Mouse (Mus musculus) olfactory bulb, adult 2 months (tissue): ENCODE results near the gene BC028528. TPM values are rescaled to one million over a fixed set of nuclear protein-coding genes. Genes with fewer than 3 reads are reported as not detected.
"Not testable (repeated sequence)": the region's sequence is repeated elsewhere in the genome, so short reads cannot be mapped to it uniquely, and the experiment has no call there.

Source experiments
- H3K27ac ChIP-seq: fragments of 200-500 bp; 2 replicates; pipeline ENCODE4 v1.5.1; 2012; ENCODE audit warnings: low read depth, low read length; ENCODE audit not compliant: insufficient read depth
- H3K4me1 ChIP-seq: fragments of 200-500 bp; 2 replicates; pipeline ENCODE4 v1.6.1; 2012; ENCODE audit warnings: low read length; ENCODE audit not compliant: control insufficient read depth, insufficient read depth
- H3K4me3 ChIP-seq: fragments of 200-500 bp; 2 replicates; pipeline ENCODE4 v1.5.1; 2012; ENCODE audit warnings: mild to moderate bottlenecking, low read depth, low read length, moderate library complexity; ENCODE audit not compliant: insufficient read depth
- CTCF ChIP-seq: fragments of 200-500 bp; IDR thresholded peaks from 2 replicates; pipeline ENCODE4 v1.5.1; 2012; ENCODE audit warnings: low read depth, mild to moderate bottlenecking, low read length, moderate library complexity; ENCODE audit not compliant: insufficient read depth
- POLR2A ChIP-seq: fragments of 200-500 bp; IDR thresholded peaks from 2 replicates; pipeline ENCODE4 v1.6.1; 2012; ENCODE audit warnings: mild to moderate bottlenecking, low read depth, low read length, moderate library complexity; ENCODE audit not compliant: insufficient read depth
- WGBS: fragments of 180-500 bp; shearing (Covaris S2); methylation state at CpG from one replicate; pipeline ENCODE4 v1.1.7; 2018; 5-methylcytosine and 5-hydroxymethylcytosine counted together
- polyA plus RNA-seq: library from polyadenylated mRNA; stranded (reverse); fragments of >200 nt; gene quantifications from 2 replicates; pipeline ENCODE4 v1.2.4, GENCODE M21; 2012; ENCODE audit warnings: low replicate concordance; ENCODE audit not compliant: missing spikeins, insufficient read depth, insufficient read length

The BC028528 gene
- polyA plus RNA-seq, 1 experiment, result not detected

DNA sequence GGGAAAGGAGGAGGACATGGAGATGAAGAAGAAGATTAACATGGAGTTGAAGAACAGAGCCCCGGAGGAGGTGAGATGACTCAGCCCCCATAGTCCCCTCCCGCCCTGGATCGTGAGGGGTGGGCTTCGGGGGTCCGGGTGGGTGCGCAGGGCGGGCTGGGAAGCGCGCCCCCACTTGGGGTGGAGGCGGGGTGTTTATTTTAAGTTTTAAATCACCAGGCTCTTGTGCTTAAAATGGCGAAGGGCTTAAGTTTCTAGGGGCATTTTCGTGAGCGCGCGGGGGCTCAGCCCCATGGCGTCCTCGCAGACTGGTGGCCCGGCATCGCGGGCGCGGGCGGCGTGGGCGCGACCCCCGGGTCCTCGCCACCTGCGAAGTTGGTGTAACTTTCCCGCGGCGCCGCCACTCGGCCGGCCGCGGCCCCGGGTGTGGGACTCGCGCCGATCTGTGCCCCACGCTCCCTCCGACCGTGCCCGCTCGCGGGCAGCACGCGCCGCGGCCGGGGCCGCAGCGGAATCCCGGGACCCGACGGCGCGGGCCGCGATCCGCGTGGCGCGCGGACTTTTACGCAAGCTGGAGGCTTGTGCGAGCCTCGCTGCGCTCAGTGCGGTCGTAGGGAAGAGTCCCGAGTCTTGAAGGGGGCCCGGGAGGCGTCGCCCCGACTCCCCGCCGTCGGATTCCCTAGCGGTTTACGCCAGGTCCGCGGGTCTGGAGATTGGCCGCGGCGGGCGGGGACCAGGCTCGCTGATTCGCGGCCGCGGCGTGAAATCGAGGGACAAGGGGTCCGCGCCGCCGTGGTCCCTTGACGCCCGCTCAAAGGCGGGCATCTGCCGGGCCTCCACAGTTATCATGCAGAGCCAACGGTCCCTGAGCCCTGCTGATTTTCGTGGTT lies 38.0 kb upstream of the BC028528 start:
- TF ChIP-seq CTCF, result no peak
- TF ChIP-seq POLR2A, result peak; percentile 38; the same call in 1 of the 2 replicates

DNA sequence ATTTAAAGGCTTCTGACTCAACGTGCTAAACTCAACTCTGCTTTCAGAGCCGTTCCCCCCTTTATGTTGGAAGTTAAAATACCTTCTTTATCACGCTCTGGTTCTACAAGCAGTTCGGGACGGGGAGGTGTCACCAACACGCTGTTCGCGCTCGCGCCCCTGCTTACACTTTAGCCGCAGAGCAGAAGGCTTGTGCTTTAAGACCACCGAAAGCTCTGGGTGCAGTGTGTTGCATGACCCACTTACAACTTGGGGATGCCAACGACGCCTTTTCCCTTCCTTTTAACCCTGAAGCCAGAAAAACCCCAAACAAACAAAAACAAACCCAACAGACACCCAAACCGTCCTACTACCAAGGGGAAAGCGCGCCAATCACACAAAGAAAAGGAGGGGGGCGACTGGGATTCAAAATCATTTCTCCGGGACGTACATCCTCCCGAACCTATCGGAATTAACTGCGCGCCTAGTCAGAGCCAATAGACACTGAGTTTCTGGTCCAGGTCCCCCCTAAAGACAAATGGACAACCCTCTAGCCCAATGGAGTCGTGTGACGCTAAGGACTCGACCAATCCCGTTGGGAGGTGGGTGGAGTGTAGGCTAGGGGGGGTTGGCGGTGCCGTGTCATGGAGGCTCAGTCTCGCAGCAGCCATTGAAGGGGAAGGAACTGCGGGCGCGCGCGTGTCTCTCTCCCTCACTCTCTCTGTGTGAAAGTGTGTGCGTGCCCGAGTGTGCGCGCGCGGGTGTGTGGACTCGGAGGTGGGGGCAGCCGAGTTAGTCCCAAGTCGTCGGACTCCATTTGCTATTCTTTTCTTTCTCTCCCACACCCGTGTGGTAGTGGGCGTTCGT lies 37.1 kb upstream of the BC028528 start, which contains the start of gene Anp32e:
TSS of gene Anp32e (plus strand) at position 589 of the 846 bp plus-strand sequence.
- under 1% methylated on average over 49 of the region's 49 CpGs for WGBS
- peak; percentile 67 for TF ChIP-seq POLR2A
- TF ChIP-seq CTCF, result no peak
- Histone ChIP-seq H3K4me3 (peak within 1 kb of the TSS; percentile 85), H3K27ac (peak within 1 kb of the TSS; percentile 88), H3K4me1 (0 out of 2 replicates have a peak, but pooled peaks cover 2% of the 10 kb centered on the region)

More for the DNA sequence above, 38.0 kb upstream of the BC028528 start:
- H3K4me3 ChIP-seq, result peak overlapping the region; percentile 85
- WGBS, result under 1% methylated on average over 103 of the region's 105 CpGs
- H3K4me1 ChIP-seq, result 0 out of 2 replicates have a peak, but pooled peaks cover 2% of the 10 kb centered on the region
- peak overlapping the region; percentile 88; the same call in 1 of the 2 replicates for H3K27ac ChIP-seq

DNA sequence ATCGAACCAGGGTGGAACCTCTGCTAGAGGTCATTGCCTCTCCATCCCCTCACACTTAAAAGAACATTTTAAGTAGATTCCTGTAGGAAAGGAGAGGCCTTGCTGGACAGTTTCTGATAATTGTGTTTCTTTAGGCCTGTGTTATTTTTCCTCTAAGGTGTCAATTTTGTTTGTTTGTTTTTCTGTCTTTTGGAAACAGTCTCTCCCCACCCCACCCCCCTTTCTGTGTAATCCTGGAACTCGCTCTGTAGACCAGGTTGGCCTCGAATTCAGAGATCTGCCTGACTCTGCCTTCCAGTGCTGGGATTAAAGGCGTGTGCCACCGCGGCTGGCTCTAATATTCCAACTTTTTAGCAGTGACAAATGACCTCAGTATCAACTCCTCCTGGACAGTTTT lies 36.5 kb upstream of the BC028528 start:
- TF ChIP-seq CTCF, result no peak
- Histone ChIP-seq H3K4me3 (no peak overlapping the region), H3K4me1 (0 out of 2 replicates have a peak, but pooled peaks cover 2% of the 10 kb centered on the region), H3K27ac (no peak overlapping the region)
- WGBS, result 56% methylated on average over 6 of the region's 6 CpGs

GRCm38 (mm10) chr3:95925087-95925486 lies 33.3 kb upstream of the BC028528 start:
- peaks cover 2% of the 10 kb centered on the region for H3K4me1 ChIP-seq
- 84% methylated on average over 5 of the region's 5 CpGs for WGBS
- H3K27ac ChIP-seq, result no peak overlapping the region
- H3K4me3 ChIP-seq, result no peak overlapping the region
- no peak for TF ChIP-seq CTCF

DNA sequence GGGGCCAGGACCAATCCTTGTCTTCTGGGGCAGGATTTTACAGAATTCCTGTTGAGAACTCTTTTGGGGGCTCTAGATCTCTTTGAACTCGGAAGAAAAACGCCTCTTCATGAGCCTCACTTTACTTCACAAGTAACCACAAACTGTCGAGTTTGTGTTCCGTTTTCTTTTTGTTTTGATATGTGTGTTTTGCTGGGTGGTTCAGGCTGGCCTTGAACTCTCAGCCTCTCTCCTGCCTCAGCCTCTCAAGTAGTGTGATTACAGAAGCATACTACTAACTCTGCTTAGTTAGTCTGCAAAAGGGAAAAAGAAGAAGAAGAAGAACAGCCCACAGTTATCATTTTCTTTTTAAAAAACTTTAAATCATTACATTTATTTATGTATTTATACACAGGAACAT lies 32.4 kb upstream of the BC028528 start:
- no peak overlapping the region for H3K27ac ChIP-seq
- no peak for TF ChIP-seq POLR2A
- no peak for TF ChIP-seq CTCF
- WGBS, result 80% methylated on average over 4 of the region's 4 CpGs
- peaks cover 2% of the 10 kb centered on the region for H3K4me1 ChIP-seq
- no peak overlapping the region for H3K4me3 ChIP-seq

DNA sequence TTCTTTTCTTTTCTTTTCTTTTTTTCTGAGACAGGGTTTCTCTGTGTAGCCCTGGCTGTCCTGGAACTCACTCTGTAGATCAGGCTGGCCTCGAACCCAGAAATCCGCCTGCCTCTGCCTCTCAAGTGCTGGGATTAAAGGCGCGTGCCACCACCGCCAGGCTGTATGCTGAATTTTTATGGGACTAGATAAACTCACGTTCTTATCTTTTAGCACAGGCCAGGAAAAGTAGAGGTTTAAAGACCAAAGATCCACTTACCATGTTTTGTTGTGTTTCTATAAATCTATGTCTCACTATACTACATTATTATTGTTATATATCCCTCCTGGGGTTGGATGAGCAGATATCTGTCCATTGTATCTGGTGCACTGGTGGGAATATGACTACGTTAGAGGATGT lies 31.6 kb upstream of the BC028528 start:
- not testable (repeated sequence) for H3K4me1 ChIP-seq, H3K4me3 ChIP-seq, H3K27ac ChIP-seq
- 94% methylated on average over 7 of the region's 7 CpGs for WGBS

DNA sequence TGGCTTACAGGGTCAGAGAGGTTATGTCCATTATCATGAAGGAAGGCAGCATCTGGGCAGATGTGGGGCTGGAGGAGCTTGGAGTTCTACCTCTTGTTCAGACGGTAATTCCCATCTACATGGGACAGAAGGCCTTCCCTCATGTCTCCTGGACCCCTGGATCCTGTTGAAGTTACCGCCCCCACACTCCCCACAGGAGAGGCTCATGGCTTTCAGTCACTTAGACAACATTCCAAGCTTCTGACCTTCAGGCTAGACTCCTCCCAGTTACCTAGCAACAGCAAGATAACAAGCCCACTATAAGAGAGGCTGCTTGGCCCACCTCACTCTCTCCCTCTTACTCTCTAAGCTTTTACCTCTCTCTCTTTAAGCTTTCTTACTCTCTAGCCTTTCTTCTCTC lies 28.7 kb upstream of the BC028528 start:
- 76% methylated on average over 2 of the region's 2 CpGs for WGBS
- not testable (repeated sequence) for H3K4me3 ChIP-seq, H3K4me1 ChIP-seq, H3K27ac ChIP-seq

GRCm38 (mm10) chr3:95916760-95917159 lies 25.0 kb upstream of the BC028528 start:
- Histone ChIP-seq H3K4me3 (no peak overlapping the region), H3K27ac (no peak overlapping the region), H3K4me1 (peaks cover 6% of the 10 kb centered on the region)
- no peak for TF ChIP-seq CTCF
- TF ChIP-seq POLR2A, result no peak
- 81% methylated on average over 7 of the region's 7 CpGs for WGBS

- Histone ChIP-seq H3K4me3 (no peak overlapping the region), H3K27ac (no peak overlapping the region), H3K4me1 (peaks cover 8% of the 10 kb centered on the region)
- no peak for TF ChIP-seq POLR2A
- TF ChIP-seq CTCF, result no peak
- WGBS, result 97% methylated on average over 4 of the region's 4 CpGs
Measured at GRCm38 (mm10) chr3:95914706-95915105, 22.9 kb upstream of the BC028528 start.
